Mouse (Mus musculus): ENCODE measurements at regions not wholly inside any gene's neighbourhood (a gene's known extent, or its start where the extent isn't known, plus 50 kb on each side); places are given as distances from the start of the nearest gene placed in this dataset.

DNA sequence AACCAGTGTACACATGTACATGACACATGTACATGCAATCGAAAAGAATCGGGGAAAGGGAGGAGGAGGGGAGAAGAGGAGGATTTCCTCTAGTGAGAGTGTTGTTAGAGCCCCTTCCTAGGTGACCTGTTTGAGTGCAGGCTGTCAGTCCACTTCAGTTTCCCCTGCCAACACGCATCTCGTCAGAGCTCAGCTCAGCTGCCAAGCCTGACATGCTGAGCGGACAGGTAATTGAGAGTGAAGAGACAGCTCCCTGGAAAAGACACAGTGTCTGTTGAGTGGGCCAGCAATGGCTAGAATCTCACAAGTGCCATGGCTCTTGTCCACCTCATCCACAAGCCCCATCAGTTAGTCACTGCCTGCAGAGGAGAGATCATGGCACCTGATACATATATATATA is 90.9 kb downstream of the Sox11 start:
- no peak for DNase-seq (ENCODE audit: extremely low read depth)
- no peak overlapping the region for H3K27ac ChIP-seq (ENCODE audit: insufficient read depth, low read depth)
- no peak for TF ChIP-seq ELF1 (IDR thresholded peaks at IDR 0.05; ENCODE audit: low read depth, low read length)
- no peak for TF ChIP-seq SIN3A (IDR thresholded peaks at IDR 0.05; ENCODE audit: low read length)
- no peak for TF ChIP-seq TBP (conservative IDR thresholded peaks at IDR 0.05; ENCODE audit: low read depth, low read length)
- no peak for TF ChIP-seq ZNF384 (IDR thresholded peaks at IDR 0.05; ENCODE audit: low read depth, low read length)
- TF ChIP-seq CHD2 (IDR thresholded peaks at IDR 0.05; ENCODE audit: low read length), result no peak
- no peak for TF ChIP-seq USF1 (IDR thresholded peaks at IDR 0.05; ENCODE audit: low read depth, low read length)
- TF ChIP-seq EP300 (IDR thresholded peaks at IDR 0.05; ENCODE audit: low read length), result no peak
- TF ChIP-seq RAD21 (IDR thresholded peaks at IDR 0.05; ENCODE audit: low read depth, low read length), result no peak
- TF ChIP-seq MAZ (IDR thresholded peaks at IDR 0.05; ENCODE audit: low read depth, low read length), result no peak
- no peak for TF ChIP-seq JUN (IDR thresholded peaks at IDR 0.05; ENCODE audit: insufficient read depth, low read depth, low read length)
- no peak for TF ChIP-seq PAX5 (IDR thresholded peaks at IDR 0.05; ENCODE audit: low read length)
- peaks cover 75% of the 10 kb centered on the region for H3K9me3 ChIP-seq (replicated peaks; ENCODE audit: low read length)
- no peaks in the 10 kb centered on the region for H3K36me3 ChIP-seq (replicated peaks in 1 of 2; ENCODE audit: control insufficient read depth in 1 of 2, insufficient read depth in 1 of 2, low read length in 1 of 2)
- dilution Hi-C loops (cut with MboI; ENCODE audit: extremely low pct_ligation_motif_present, extremely low pct_unique_long_range_greater_than_20kb, low sequenced_read_pairs) (no loop called here), in situ Hi-C loops (cut with MboI; ENCODE audit: low pct_ligation_motif_present, low pct_unique_long_range_greater_than_20kb, low sequenced_read_pairs) (no loop called here)
- H3K79me2 ChIP-seq (replicated peaks; ENCODE audit: control insufficient read depth, extremely low read depth, insufficient read depth, poor library complexity, severe bottlenecking), result no peaks in the 10 kb centered on the region
- H3K4me1 ChIP-seq (ENCODE audit: control insufficient read depth in 1 of 2, insufficient read depth in 2 of 2), result no peaks in the 10 kb centered on the region
- H3K9ac ChIP-seq (ENCODE audit: insufficient read depth, low read depth), result no peak overlapping the region
- H3K27me3 ChIP-seq (replicated peaks), result no peaks in the 10 kb centered on the region
- H3K4me2 ChIP-seq (ENCODE audit: insufficient read depth, low read depth, poor library complexity, severe bottlenecking), result no peak overlapping the region
- H3K4me3 ChIP-seq (replicated peaks in 1 of 3; ENCODE audit: low read depth in 2 of 3, low read length in 2 of 3, poor library complexity in 1 of 3), result no peak overlapping the region

DNA sequence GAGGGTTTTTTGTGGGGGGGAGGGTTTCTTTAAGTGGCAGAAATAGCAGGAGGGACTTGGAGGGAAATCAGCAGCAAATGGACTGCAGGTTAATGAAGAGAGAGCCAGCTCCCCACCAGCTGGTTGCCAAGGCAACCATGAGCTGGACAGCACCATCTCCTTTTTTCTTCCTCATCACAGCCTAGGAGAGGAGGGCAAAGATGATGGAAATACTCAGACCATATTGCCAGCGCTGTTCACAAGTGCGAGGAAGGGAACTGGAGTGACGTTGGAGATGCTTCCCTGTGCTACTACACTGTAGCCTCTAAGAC is 93.9 kb downstream of the Sox11 start:
- dilution Hi-C loops (cut with MboI; ENCODE audit: extremely low pct_ligation_motif_present, extremely low pct_unique_long_range_greater_than_20kb, low sequenced_read_pairs), result no loop called here
- no peak for DNase-seq (ENCODE audit: extremely low read depth)
- in situ Hi-C loops (cut with MboI; ENCODE audit: low pct_ligation_motif_present, low pct_unique_long_range_greater_than_20kb, low sequenced_read_pairs), result no loop called here

More for the DNA sequence above, 93.9 kb downstream of the Sox11 start:
- Histone ChIP-seq H3K4me1 (ENCODE audit: control insufficient read depth in 1 of 2, insufficient read depth in 2 of 2) (no peaks in the 10 kb centered on the region), H3K27ac (ENCODE audit: insufficient read depth, low read depth) (no peak overlapping the region), H3K9ac (ENCODE audit: insufficient read depth, low read depth) (no peak overlapping the region), H3K4me3 (replicated peaks in 1 of 3; ENCODE audit: low read depth in 2 of 3, low read length in 2 of 3, poor library complexity in 1 of 3) (no peak overlapping the region), H3K79me2 (replicated peaks; ENCODE audit: control insufficient read depth, extremely low read depth, insufficient read depth, poor library complexity, severe bottlenecking) (no peaks in the 10 kb centered on the region), H3K27me3 (replicated peaks) (no peaks in the 10 kb centered on the region), H3K36me3 (replicated peaks in 1 of 2; ENCODE audit: control insufficient read depth in 1 of 2, insufficient read depth in 1 of 2, low read length in 1 of 2) (no peaks in the 10 kb centered on the region), H3K4me2 (ENCODE audit: insufficient read depth, low read depth, poor library complexity, severe bottlenecking) (no peak overlapping the region), H3K9me3 (replicated peaks; ENCODE audit: low read length) (peaks cover 64% of the 10 kb centered on the region)
- TF ChIP-seq BHLHE40 (IDR thresholded peaks at IDR 0.05; ENCODE audit: low read depth, low read length), result no peak
- no peak for TF ChIP-seq SMC3 (IDR thresholded peaks at IDR 0.05; ENCODE audit: low read depth, low read length)
- no peak for TF ChIP-seq MEF2A (IDR thresholded peaks at IDR 0.05; ENCODE audit: borderline replicate concordance, low read depth, low read length)
- no peak for TF ChIP-seq USF2 (conservative IDR thresholded peaks at IDR 0.05; ENCODE audit: low read depth, low read length)
- no peak for TF ChIP-seq RCOR1 (conservative IDR thresholded peaks at IDR 0.05; ENCODE audit: low read depth, low read length)
- TF ChIP-seq CHD1 (IDR thresholded peaks at IDR 0.05; ENCODE audit: low read depth, low read length), result no peak
- no peak for TF ChIP-seq E2F4 (IDR thresholded peaks at IDR 0.05; ENCODE audit: insufficient replicate concordance, low read depth, low read length)
- TF ChIP-seq MAX (IDR thresholded peaks at IDR 0.05; ENCODE audit: low read length), result no peak
- TF ChIP-seq NRF1 (IDR thresholded peaks at IDR 0.05; ENCODE audit: low read depth, low read length), result no peak
- no peak for TF ChIP-seq JUN (IDR thresholded peaks at IDR 0.05; ENCODE audit: insufficient read depth, low read depth, low read length)
